Mouse (Mus musculus) heart, adult 2 months (tissue): Measurements from ENCODE around the gene Ubald1.

Experiments used
- CTCF ChIP-seq: fragments of 200-600 bp; IDR thresholded peaks from 2 replicates; pipeline ENCODE4 v1.8.1; 2022; ENCODE audit warnings: antibody characterized with exemption, mild to moderate bottlenecking, moderate library complexity
- EP300 ChIP-seq: fragments of 200-500 bp; IDR thresholded peaks from 2 replicates; pipeline ENCODE4 v1.6.1; 2011; ENCODE audit warnings: low read depth, low read length, control low read depth; ENCODE audit not compliant: insufficient read depth
- POLR2A ChIP-seq: fragments of 200-500 bp; IDR thresholded peaks from 2 replicates; pipeline ENCODE4 v1.6.1; 2011; ENCODE audit warnings: mild to moderate bottlenecking, low read depth, low read length, control low read depth; ENCODE audit not compliant: insufficient read depth

- TF ChIP-seq EP300 (no peak), CTCF (no peak), POLR2A (no peak)
Observed at GRCm38 (mm10) chr16:4912074-4912648, 32.0 kb upstream of the Ubald1 start.
